ENCODE assay signal across 30 mouse cellular contexts in the genomic region with DNA sequence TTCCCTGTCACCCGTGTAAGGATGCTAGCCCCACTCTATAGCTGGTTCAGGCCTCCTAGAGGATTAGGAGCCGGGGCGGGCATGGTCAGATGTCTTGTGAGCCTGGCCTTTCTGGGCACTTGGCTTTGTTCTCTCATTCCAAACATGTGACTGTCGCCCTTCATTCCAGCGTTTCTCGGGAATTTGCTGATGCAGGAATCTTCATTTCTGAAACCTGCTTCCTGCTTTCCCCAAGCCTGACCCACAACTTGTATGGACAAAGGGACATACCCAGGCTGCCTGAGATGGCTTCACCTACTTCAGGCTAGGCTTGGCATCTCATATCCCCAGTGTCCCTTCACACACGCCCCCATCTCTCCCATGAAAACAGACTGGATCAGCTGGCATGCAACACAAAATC. TPM values are rescaled to one million over a fixed set of nuclear protein-coding genes. Genes with fewer than 3 reads are reported as not detected.
DNase-seq lines count a peak whose midpoint lies in the region; ATAC-seq and TF ChIP-seq lines count a peak whose summit lies in the region.
"Had no signal": no experiment of that assay in that cellular context is flagged by ENCODE, and none has a peak within 500 bp of the region (broad histone marks: within the 10 kb centered on the region; RNA-seq: fewer than 3 reads in every experiment).

No protein-coding gene starts in this region.

- no peak overlapping the region for H3K27ac ChIP-seq in kidney, adult 2 months (ENCODE audit: insufficient read depth, low read depth, low read length)
- no peak overlapping the region for H3K27ac ChIP-seq in kidney, embryonic 14.5 days (ENCODE audit: low read depth, low read length)
- H3K27ac ChIP-seq in midbrain, embryonic 11.5 days (ENCODE audit: low read depth, low read length): no peak overlapping the region
- H3K27ac ChIP-seq: embryonic facial prominence, embryonic 10.5 days; embryonic facial prominence, embryonic 15.5 days; forebrain, embryonic 13.5 days; heart, embryonic 13.5 days; hindbrain, embryonic 14.5 days; kidney, postnatal 0 days; limb, embryonic 13.5 days; liver, embryonic 12.5 days; midbrain, embryonic 13.5 days; stomach, embryonic 15.5 days had no signal

- in situ Hi-C loops in Patski (cut with MboI; ENCODE audit: low pct_unique_long_range_greater_than_20kb): no loop called here

- CTCF ChIA-PET in Patski (lab: Charles Lee): interaction anchor here (0.7 to 1.5 kb wide), 2 partner anchors 12 to 14 kb away, joined by 3 read pairs; no protein-coding TSS in a partner anchor

- H3K4me2 ChIP-seq in kidney, embryonic 14.5 days (replicated peaks; ENCODE audit: low read depth, low read length): no peak overlapping the region
- H3K4me2 ChIP-seq in midbrain, embryonic 11.5 days: no peak overlapping the region
- H3K4me2 ChIP-seq: embryonic facial prominence, embryonic 15.5 days; forebrain, embryonic 13.5 days; heart, embryonic 13.5 days; hindbrain, embryonic 14.5 days; limb, embryonic 13.5 days; liver, embryonic 12.5 days; midbrain, embryonic 13.5 days; stomach, embryonic 15.5 days had no signal

- POLR2A ChIA-PET in Patski (lab: Charles Lee): no interaction called here

- no peaks in the 10 kb centered on the region for H3K4me1 ChIP-seq in kidney, adult 2 months (ENCODE audit: control insufficient read depth, insufficient read depth, low read length)
- no peaks in the 10 kb centered on the region for H3K4me1 ChIP-seq in kidney, embryonic 14.5 days (ENCODE audit: control insufficient read depth, insufficient read depth, low read length)
- no peaks in the 10 kb centered on the region for H3K4me1 ChIP-seq in midbrain, embryonic 11.5 days (ENCODE audit: control insufficient read depth, insufficient read depth, low read length)
- H3K4me1 ChIP-seq: embryonic facial prominence, embryonic 10.5 days; embryonic facial prominence, embryonic 15.5 days; forebrain, embryonic 13.5 days; heart, embryonic 13.5 days; limb, embryonic 13.5 days; liver, embryonic 12.5 days; midbrain, embryonic 13.5 days; stomach, embryonic 15.5 days had no signal

- no peak for TF ChIP-seq CTCF in kidney, adult 2 months (conservative IDR thresholded peaks at IDR 0.05; ENCODE audit: insufficient read depth, insufficient read length, low read depth, low read length)
- TF ChIP-seq CTCF in Patski (IDR thresholded peaks at IDR 0.05): no peak

- H3K27me3 ChIP-seq in kidney, adult 2 months (replicated peaks; ENCODE audit: control insufficient read depth, insufficient read depth, low read length): no peaks in the 10 kb centered on the region
- H3K27me3 ChIP-seq in kidney, embryonic 14.5 days (ENCODE audit: control insufficient read depth, insufficient read depth, low read length): no peaks in the 10 kb centered on the region
- H3K27me3 ChIP-seq in Patski: no peaks in the 10 kb centered on the region
- H3K27me3 ChIP-seq in midbrain, embryonic 11.5 days (ENCODE audit: control insufficient read depth, insufficient read depth, low read length): no peaks in the 10 kb centered on the region
- H3K27me3 ChIP-seq: embryonic facial prominence, embryonic 15.5 days; forebrain, embryonic 13.5 days; heart, embryonic 13.5 days; midbrain, embryonic 13.5 days; stomach, embryonic 15.5 days had no signal

- H3K36me3 ChIP-seq in kidney, adult 2 months (ENCODE audit: control insufficient read depth, insufficient read depth, low read length): no peaks in the 10 kb centered on the region
- no peaks in the 10 kb centered on the region for H3K36me3 ChIP-seq in kidney, embryonic 14.5 days (ENCODE audit: control insufficient read depth, insufficient read depth, low read length)
- H3K36me3 ChIP-seq in midbrain, embryonic 11.5 days (ENCODE audit: control insufficient read depth, insufficient read depth, low read length): no peaks in the 10 kb centered on the region
- H3K36me3 ChIP-seq: embryonic facial prominence, embryonic 10.5 days; embryonic facial prominence, embryonic 15.5 days; G1E; heart, embryonic 13.5 days; limb, embryonic 13.5 days; liver, embryonic 12.5 days; midbrain, embryonic 13.5 days; stomach, embryonic 15.5 days had no signal

- DNase-seq in kidney, adult 2 months: peak; percentile 47
- DNase-seq in 3T3-L1 (ENCODE audit: low read depth, low spot score) (peak; percentile 31), Patski (ENCODE audit: low read depth, low spot score) (no peak)
- DNase-seq in kidney, postnatal 36 days: peak; percentile 35 to 45
- DNase-seq in layer of hippocampus, adult 18-20 months (ENCODE audit: low spot score in 2 of 2): no peak
- no peak for DNase-seq in midbrain, embryonic 11.5 days (ENCODE audit: low spot score, missing footprints)
- DNase-seq: adrenal gland, adult 2 months; adrenal gland, postnatal 36 days; cerebellum, adult 2 months; cerebellum, postnatal 25 days; heart, postnatal 10 days; lung, adult 18-20 months; lung, postnatal 4 days; right cerebral cortex, postnatal 25 days; thymus, postnatal 25 days had no signal

- no peak for ATAC-seq in kidney, embryonic 14.5 days (ENCODE audit: low FRiP score, low TSS enrichment)
- peak; percentile 42 for ATAC-seq in Patski
- no peak for ATAC-seq in midbrain, embryonic 11.5 days (ENCODE audit: low FRiP score)
- ATAC-seq: forebrain, embryonic 13.5 days; inflammation-experienced regulatory T-cells, adult 6 months; liver, embryonic 12.5 days; lung, postnatal 0 days; midbrain, embryonic 13.5 days had no signal

- 57% methylated on average over 7 of the region's 7 CpGs for WGBS in kidney, adult 2 months
- 78% methylated on average over 7 of the region's 7 CpGs for WGBS in kidney, embryonic 14.5 days
- 85% methylated on average over 7 of the region's 7 CpGs for WGBS in midbrain, embryonic 11.5 days

- no peak overlapping the region for H3K9ac ChIP-seq in kidney, embryonic 14.5 days (ENCODE audit: low read depth, low read length)
- no peak overlapping the region for H3K9ac ChIP-seq in midbrain, embryonic 11.5 days (ENCODE audit: low read length)
- H3K9ac ChIP-seq: embryonic facial prominence, embryonic 15.5 days; forebrain, embryonic 13.5 days; heart, embryonic 13.5 days; hindbrain, embryonic 14.5 days; limb, embryonic 13.5 days; liver, embryonic 12.5 days; midbrain, embryonic 13.5 days; stomach, embryonic 15.5 days had no signal

- no peaks in the 10 kb centered on the region for H3K9me3 ChIP-seq in kidney, embryonic 14.5 days (ENCODE audit: control insufficient read depth, low read length)
- no peaks in the 10 kb centered on the region for H3K9me3 ChIP-seq in midbrain, embryonic 11.5 days (ENCODE audit: control insufficient read depth, low read length)
- H3K9me3 ChIP-seq: embryonic facial prominence, embryonic 10.5 days; embryonic facial prominence, embryonic 15.5 days; forebrain, embryonic 13.5 days; G1E; heart, embryonic 13.5 days; liver, embryonic 12.5 days; midbrain, embryonic 13.5 days; stomach, embryonic 15.5 days had no signal

- no peak overlapping the region for H3K4me3 ChIP-seq in kidney, adult 2 months (ENCODE audit: insufficient read depth, low read depth, low read length)
- H3K4me3 ChIP-seq in kidney, embryonic 14.5 days (ENCODE audit: low read length): no peak overlapping the region
- H3K4me3 ChIP-seq in midbrain, embryonic 11.5 days (ENCODE audit: low read depth, low read length): no peak overlapping the region
- H3K4me3 ChIP-seq: embryonic facial prominence, embryonic 10.5 days; embryonic facial prominence, embryonic 15.5 days; forebrain, embryonic 13.5 days; heart, embryonic 13.5 days; limb, embryonic 13.5 days; liver, embryonic 12.5 days; megakaryocyte, embryonic 14.5 days; midbrain, embryonic 13.5 days; stomach, embryonic 15.5 days had no signal

- no peak for TF ChIP-seq POLR2A in kidney, adult 2 months (IDR thresholded peaks at IDR 0.05; ENCODE audit: low read depth, low read length)

RNA-seq across cellular contexts. Expression of a gene that starts 33.5 kb away (rescaled TPM):
- polyA plus RNA-seq in kidney, adult 2 months (2012; rRNA removed): 3.8 and 4.2 TPM in 2 replicates
- 1.8 and 5.7 TPM in 2 replicates for polyA plus RNA-seq in kidney, embryonic 14.5 days (2014; fragmentation: Nextera tagmentation; extraction: Ambion mirVana)
- 8.4 TPM for polyA plus RNA-seq in Patski (2021)
- total RNA-seq in layer of hippocampus, adult 18-20 months (2021): 1 to 10 TPM; 2.4 to 2.8 TPM
- polyA plus RNA-seq in midbrain, embryonic 11.5 days (2014; fragmentation: Nextera tagmentation; extraction: Ambion mirVana): 3.3 and 3.6 TPM in 2 replicates

Comparison
In these comparisons a context has a peak if more than half of its experiments do, and no peak if none do; other contexts are left out.
1. DNase-seq: peak in kidney, adult 2 months (single experiment), 3T3-L1 (single experiment) and kidney, postnatal 36 days (2 of 2); none in Patski (single experiment), layer of hippocampus, adult 18-20 months (0 of 2) and midbrain, embryonic 11.5 days (single experiment).